Mouse (Mus musculus) heart, adult 2 months (tissue): ENCODE results near the gene Mpnd.

ENCODE experiments used
- CTCF ChIP-seq: fragments of 200-600 bp; IDR thresholded peaks from 2 replicates; pipeline ENCODE4 v1.8.1; 2022; ENCODE audit warnings: antibody characterized with exemption, mild to moderate bottlenecking, moderate library complexity
- EP300 ChIP-seq: fragments of 200-500 bp; IDR thresholded peaks from 2 replicates; pipeline ENCODE4 v1.6.1; 2011; ENCODE audit warnings: low read depth, low read length, control low read depth; ENCODE audit not compliant: insufficient read depth
- POLR2A ChIP-seq: fragments of 200-500 bp; IDR thresholded peaks from 2 replicates; pipeline ENCODE4 v1.6.1; 2011; ENCODE audit warnings: mild to moderate bottlenecking, low read depth, low read length, control low read depth; ENCODE audit not compliant: insufficient read depth

DNA sequence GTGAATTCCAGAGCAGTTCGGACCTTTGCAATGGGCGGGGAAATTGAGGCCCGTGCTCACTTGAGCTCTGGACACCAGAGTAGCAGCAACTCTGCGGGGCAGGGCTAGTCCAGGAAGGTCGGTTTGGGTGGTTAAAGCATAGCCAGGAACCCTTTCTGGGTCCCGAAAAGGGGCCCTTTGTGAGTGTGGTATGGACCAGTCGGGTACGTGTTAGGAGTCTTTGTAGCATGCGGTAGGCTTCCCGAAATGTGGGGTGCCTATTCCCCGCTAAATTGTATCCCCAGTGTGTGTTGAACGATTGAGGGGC lies 35.3 kb downstream of the Mpnd start:
- no peak for TF ChIP-seq EP300
- TF ChIP-seq CTCF, result no peak
- no peak for TF ChIP-seq POLR2A
